Mouse (Mus musculus) stomach, adult 2 months (tissue): ENCODE data around the gene Klrb1c. TPM values are rescaled to one million over a fixed set of nuclear protein-coding genes. Genes with fewer than 3 reads are reported as not detected.

ENCODE experiments used
- polyA plus RNA-seq: library from polyadenylated mRNA; depleted of rRNA; stranded (reverse); fragments of >200 nt; gene quantifications from 2 replicates; pipeline ENCODE4 v1.2.3, GENCODE M21; 2012; rRNA removed

Klrb1c gene
- polyA plus RNA-seq, result 0.05 and 0.15 TPM in 2 replicates

DNA sequence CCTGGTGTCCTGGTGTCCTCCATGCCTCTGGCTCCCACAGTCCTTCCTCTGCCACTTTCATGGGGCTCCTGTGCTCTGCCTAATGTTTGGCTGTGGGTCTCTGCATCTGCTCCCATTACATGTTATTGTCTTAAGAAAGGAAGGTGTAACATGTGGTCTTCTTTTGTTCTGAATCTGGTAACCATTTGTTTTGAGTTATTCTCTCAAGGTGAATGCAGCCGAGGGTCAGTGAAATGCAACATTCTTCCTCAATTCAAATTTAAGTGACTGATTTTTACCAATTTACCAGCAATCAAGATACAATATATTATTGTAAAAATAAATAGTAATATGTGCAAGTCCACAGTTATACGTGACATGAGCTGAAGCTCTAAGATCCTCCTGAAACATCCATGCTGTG lies at the start of gene Klrb1c:
Klrb1c (minus strand) TSS at position 101 of the 400 bp plus-strand sequence.

DNA sequence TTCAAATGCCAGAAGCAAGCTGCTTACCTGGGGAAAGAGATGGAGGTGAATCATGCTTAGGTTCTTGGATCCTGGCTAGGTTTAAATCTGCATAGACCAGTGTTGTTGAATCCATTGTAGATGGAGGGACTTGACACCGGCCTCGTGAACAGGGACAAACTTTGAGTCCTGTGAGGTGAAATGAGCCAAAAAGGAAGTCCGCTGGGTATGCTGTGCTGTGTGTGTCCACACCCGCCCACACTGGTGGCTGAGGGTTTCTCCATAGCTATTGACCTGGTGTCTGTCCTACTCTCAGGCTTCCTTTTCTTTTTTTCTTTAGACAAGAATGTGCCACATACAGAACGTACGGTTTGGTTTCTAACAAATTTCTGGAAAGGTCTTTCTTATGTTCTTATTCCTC lies 37.1 kb upstream of the Klrb1c start, which contains the start of the genes Gm44511 and Klrb1b:
Gm44511 (minus strand) TSS at position 184 of the 400 bp plus-strand sequence.
Klrb1b (minus strand) TSS at position 200 of the 400 bp plus-strand sequence.

Other genes with a start within 250 kb of the Klrb1c start
- gene A2ml1, start 207.6 kb downstream of the Klrb1c start, polyA plus RNA-seq, result not detected in 2 replicates
- gene Klrb1a, start 165.7 kb downstream of the Klrb1c start, polyA plus RNA-seq, result 0.10 TPM in 1 of 2 replicates, not detected in the other
- 0.04 TPM in 1 of 2 replicates, not detected in the other for gene Clec2h, start 126.8 kb downstream of the Klrb1c start, polyA plus RNA-seq
- not detected in 2 replicates for gene Klrb1, start 66.2 kb downstream of the Klrb1c start, polyA plus RNA-seq
- gene Gm44511, start 37.1 kb upstream of the Klrb1c start, polyA plus RNA-seq, result not detected in 2 replicates
- 0.05 TPM in 1 of 2 replicates, not detected in the other for gene Klrb1b, start 37.1 kb upstream of the Klrb1c start, polyA plus RNA-seq
- not detected in 2 replicates for gene Clec2i, start 98.4 kb upstream of the Klrb1c start, polyA plus RNA-seq
- 0.03 and 0.09 TPM in 2 replicates for gene BC035044, start 101.9 kb upstream of the Klrb1c start, polyA plus RNA-seq
- 0.36 and 0.46 TPM in 2 replicates for gene Clec2g, start 145.2 kb upstream of the Klrb1c start, polyA plus RNA-seq